Mouse (Mus musculus): ENCODE measurements around the gene Ppara.

GRCm38 (mm10) chr15:85828071-85828470 is 93.3 kb downstream of the Ppara start:
- TF ChIP-seq GATA1 (IDR thresholded peaks at IDR 0.05; ENCODE audit: borderline replicate concordance, low read length) (no peak), FLI1 (IDR thresholded peaks at IDR 0.05; ENCODE audit: low read length) (no peak)

All from megakaryocyte, embryonic 14.5 days (primary cell).